Mouse (Mus musculus) stomach, postnatal 0 days (tissue): Measurements from ENCODE around the gene Trim63. TPM values are rescaled to one million over a fixed set of nuclear protein-coding genes. Genes with fewer than 3 reads are reported as not detected.
A peak's percentile ranks its signal among the peaks of the same experiment; 100 is the strongest.

Experiments
- ATAC-seq: fragments of 200-750 bp; cut with Nextera tagmentation; 2 replicates; pipeline ENCODE4 v1.8.0; 2017; ENCODE audit not compliant: low FRiP score, low TSS enrichment
- DNase-seq: peaks from one replicate; pipeline ENCODE4 v3.0.0-alpha.2; 2016; ENCODE audit warnings: low spot score
- H3K27ac ChIP-seq: fragments of 300-500 bp; sonication (generic); replicated peaks from 2 replicates; pipeline ENCODE4 v1.5.1; 2014; ENCODE audit warnings: mild to moderate bottlenecking, control low read depth
- H3K27me3 ChIP-seq: fragments of 300-500 bp; sonication (generic); 2 replicates; pipeline ENCODE4 v1.6.1; 2014; ENCODE audit warnings: low read length; ENCODE audit not compliant: control insufficient read depth, insufficient read depth
- H3K36me3 ChIP-seq: fragments of 300-500 bp; sonication (generic); 2 replicates; pipeline ENCODE4 v1.6.1; 2014; ENCODE audit warnings: low read length, mixed read lengths; ENCODE audit not compliant: control insufficient read depth, insufficient read depth
- H3K4me1 ChIP-seq: fragments of 300-500 bp; sonication (generic); replicated peaks from 2 replicates; pipeline ENCODE4 v1.6.1; 2014; ENCODE audit warnings: antibody characterized with exemption; ENCODE audit not compliant: control insufficient read depth, insufficient read depth
- H3K4me2 ChIP-seq: fragments of 300-500 bp; sonication (generic); replicated peaks from 2 replicates; pipeline ENCODE4 v1.6.1; 2014; ENCODE audit warnings: low read depth, mild to moderate bottlenecking, control low read depth, moderate library complexity
- H3K4me3 ChIP-seq: fragments of 300-500 bp; sonication (generic); 2 replicates; pipeline ENCODE4 v1.5.1; 2014; ENCODE audit warnings: low read depth, low read length, control low read depth
- H3K9ac ChIP-seq: fragments of 300-500 bp; sonication (generic); 2 replicates; pipeline ENCODE4 v1.6.1; 2014; ENCODE audit warnings: mild to moderate bottlenecking, low read length, control low read depth, mixed read lengths
- H3K9me3 ChIP-seq: fragments of 300-500 bp; sonication (generic); 2 replicates; pipeline ENCODE4 v1.6.1; 2016; ENCODE audit warnings: low read length; ENCODE audit not compliant: control insufficient read depth
- CTCF ChIP-seq: IDR thresholded peaks from 2 replicates; pipeline ENCODE4 v1.5.1; 2016; ENCODE audit warnings: antibody characterized with exemption, low read depth, mild to moderate bottlenecking, moderate library complexity
- EP300 ChIP-seq: optimal IDR thresholded peaks from 2 replicates; pipeline ENCODE3; 2016; ENCODE audit warnings: antibody characterized with exemption
- WGBS: fragments of 180-500 bp; shearing (Covaris S2); extraction: QIAGEN DNeasy Blood & Tissue Kit; methylation state at CpG from one replicate; pipeline ENCODE4 v1.1.7; 2014; 5-methylcytosine and 5-hydroxymethylcytosine counted together
- polyA plus RNA-seq: library from polyadenylated mRNA; unstranded; fragments of >200 nt; fragmentation: Nextera tagmentation; extraction: Ambion mirVana; gene quantifications from 2 replicates; pipeline ENCODE4 v1.2.1, GENCODE M21; 2015

Trim63 gene
- polyA plus RNA-seq, 1 experiment from 2014 or later = 0.13 TPM

DNA sequence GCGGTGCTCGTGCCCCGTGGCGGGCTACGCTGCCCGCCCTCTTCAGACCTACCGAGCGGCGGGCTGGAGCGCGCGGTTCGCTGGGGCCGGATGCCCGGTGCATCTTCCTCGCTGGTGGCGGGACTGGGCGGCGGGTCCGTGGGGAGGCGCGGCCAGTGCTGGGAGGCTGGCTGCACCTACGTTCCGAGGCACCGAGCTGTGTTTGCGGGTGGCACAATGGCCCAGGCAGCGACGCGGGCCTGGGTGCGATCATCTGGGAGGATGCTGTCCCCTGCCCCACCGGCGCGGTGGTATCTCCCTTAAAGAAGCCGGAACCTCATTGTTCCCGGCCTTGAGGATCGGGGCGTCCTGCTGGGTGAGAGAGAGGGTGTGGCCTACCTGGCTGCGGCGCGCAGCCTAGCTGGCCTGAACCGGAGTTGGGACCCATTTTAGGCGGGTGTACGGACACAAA is 27.3 kb upstream of the Trim63 start, which contains the start of gene Pdik1l:
Pdik1l (minus strand) TSS at position 321 of the 451 bp plus-strand sequence.
- TF ChIP-seq EP300 = no peak
- 0 out of 2 replicates have a peak, but pooled peaks have one; percentile 6 for TF ChIP-seq CTCF
- peak; percentile 85 for DNase-seq

DNA sequence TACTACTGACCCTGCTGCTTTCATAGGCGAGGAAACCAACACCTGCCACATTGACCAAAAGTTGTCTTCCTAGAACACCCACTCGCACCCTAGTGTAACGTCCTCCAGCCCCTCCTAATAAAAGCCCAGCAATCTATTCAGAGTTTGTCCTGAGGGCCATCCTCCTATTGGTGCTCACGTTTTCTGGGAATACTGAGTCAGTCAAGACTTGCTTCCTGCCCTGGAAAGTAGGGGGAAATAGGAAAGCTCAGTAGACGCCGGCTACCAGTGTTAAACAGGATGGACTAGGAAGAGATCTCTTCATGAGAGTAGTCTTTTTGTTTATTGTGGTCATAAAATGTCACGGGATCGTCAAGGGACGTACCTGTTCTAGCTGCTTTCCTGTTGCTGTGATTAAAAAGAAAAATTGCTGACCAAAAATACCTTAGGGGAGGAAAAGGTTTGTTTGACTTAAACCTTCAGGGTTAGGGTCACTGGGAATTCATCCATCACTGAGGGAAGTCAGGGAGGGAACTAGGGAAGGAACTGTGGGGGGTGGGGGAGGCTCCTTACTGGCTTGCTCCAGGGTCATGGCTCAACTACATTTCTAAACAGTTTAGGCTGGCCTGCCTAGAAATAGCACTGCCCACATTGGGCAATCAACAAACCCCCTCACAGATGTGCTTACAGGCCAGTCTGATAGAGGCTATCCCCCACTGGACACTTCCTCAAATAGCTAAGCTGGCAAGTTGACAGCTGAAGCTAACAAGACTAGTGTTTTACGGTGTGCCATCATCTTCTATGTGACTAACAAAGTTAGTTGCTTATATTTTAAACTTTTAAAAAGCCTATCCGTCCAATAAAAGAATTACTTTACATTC is 26.3 kb upstream of the Trim63 start:
- TF ChIP-seq EP300 (no peak), CTCF (no peak)
- peak overlapping the region; percentile 95; the same call in 1 of the 2 replicates for H3K4me3 ChIP-seq
- WGBS = 20% methylated on average over 11 of the region's 11 CpGs
- ATAC-seq (no peak), DNase-seq (no peak)
- peak overlapping the region; percentile 82 for H3K4me2 ChIP-seq
- H3K4me1 ChIP-seq = 0 out of 2 replicates have a peak, but pooled peaks cover 3% of the 10 kb centered on the region
- H3K9me3 ChIP-seq = no peaks in the 10 kb centered on the region
- no peak overlapping the region; the same call in 1 of the 2 replicates for H3K27ac ChIP-seq
- H3K36me3 ChIP-seq = no peaks in the 10 kb centered on the region
- no peaks in the 10 kb centered on the region for H3K27me3 ChIP-seq
- H3K9ac ChIP-seq = peak overlapping the region; percentile 97

More for the DNA sequence above, 27.3 kb upstream of the Trim63 start, which contains the start of gene Pdik1l:
- H3K27ac ChIP-seq = peak within 1 kb of the TSS; percentile 99
- no peaks in the 10 kb centered on the region for H3K36me3 ChIP-seq
- no peaks in the 10 kb centered on the region for H3K27me3 ChIP-seq
- peak within 1 kb of the TSS; percentile 96 for H3K4me2 ChIP-seq
- no peaks in the 10 kb centered on the region for H3K9me3 ChIP-seq
- H3K4me1 ChIP-seq = 0 out of 2 replicates have a peak, but pooled peaks cover 3% of the 10 kb centered on the region
- H3K9ac ChIP-seq = peak within 1 kb of the TSS; percentile 97
- ATAC-seq = peak; percentile 83
- H3K4me3 ChIP-seq = peak within 1 kb of the TSS; percentile 95
- under 1% methylated on average over 41 of the region's 43 CpGs for WGBS

DNA sequence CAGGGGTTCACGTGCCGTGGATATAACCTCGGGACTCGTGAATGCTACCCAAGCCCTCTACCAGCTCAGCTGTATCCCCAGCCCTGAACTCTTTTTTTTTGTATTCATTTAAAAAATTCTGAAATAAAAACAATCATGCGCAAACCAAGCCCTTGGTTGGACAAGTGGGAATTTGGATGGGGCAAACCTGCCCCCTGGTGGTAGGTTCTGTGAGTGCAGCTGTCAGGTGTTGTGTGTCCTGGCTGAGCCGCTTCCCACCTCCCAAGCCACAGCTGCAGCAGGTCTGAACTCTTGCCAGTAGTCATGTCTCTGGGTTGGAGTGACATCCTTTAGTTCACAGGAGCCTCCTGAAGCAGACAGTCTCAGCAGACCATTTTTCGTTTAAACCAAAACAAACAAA is 22.9 kb upstream of the Trim63 start:
- WGBS = 14% methylated on average over 7 of the region's 7 CpGs
- H3K27ac ChIP-seq = no peak overlapping the region
- 0 out of 2 replicates have a peak, but pooled peaks cover 3% of the 10 kb centered on the region for H3K4me1 ChIP-seq
- DNase-seq (peak; percentile 88), ATAC-seq (no peak)
- H3K9me3 ChIP-seq = no peaks in the 10 kb centered on the region
- no peaks in the 10 kb centered on the region for H3K27me3 ChIP-seq
- no peak overlapping the region for H3K4me2 ChIP-seq
- no peak overlapping the region for H3K4me3 ChIP-seq
- TF ChIP-seq CTCF (peak; percentile 95), EP300 (no peak)
- H3K36me3 ChIP-seq = no peaks in the 10 kb centered on the region
- H3K9ac ChIP-seq = no peak overlapping the region

DNA sequence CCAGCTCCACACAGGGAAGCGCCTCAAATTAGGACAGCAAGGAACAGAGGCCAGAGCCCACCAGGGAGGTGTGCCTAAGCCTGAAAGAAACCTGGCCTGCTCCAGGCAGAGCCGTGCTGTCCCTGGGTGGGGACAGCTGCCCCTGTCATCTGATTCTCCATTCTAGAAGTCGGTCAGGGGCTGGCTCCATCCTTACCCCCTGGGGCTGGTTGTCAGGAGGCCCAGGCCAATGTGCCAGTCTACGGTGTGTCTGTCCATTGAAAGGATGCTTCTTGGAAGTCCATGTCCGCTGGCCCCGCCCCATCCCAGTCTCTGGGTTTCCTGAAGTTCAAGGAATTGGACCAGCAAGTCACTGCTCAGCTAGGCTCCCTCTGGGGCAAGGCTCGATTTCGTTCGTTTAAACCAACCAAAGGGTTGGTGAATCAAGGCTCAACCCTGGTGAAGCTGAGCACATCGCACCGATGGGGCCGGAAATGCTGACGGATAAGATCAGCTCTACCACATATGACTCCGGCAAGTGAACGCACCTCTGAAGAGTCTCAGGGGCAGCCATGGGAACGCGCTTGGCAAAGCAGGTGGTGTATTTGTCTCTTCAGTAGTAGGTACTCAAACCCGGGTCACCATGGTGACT is 21.7 kb upstream of the Trim63 start:
- H3K4me2 ChIP-seq = no peak overlapping the region
- H3K36me3 ChIP-seq = no peaks in the 10 kb centered on the region
- H3K4me1 ChIP-seq = 0 out of 2 replicates have a peak, but pooled peaks cover 3% of the 10 kb centered on the region
- H3K4me3 ChIP-seq = no peak overlapping the region
- no peaks in the 10 kb centered on the region for H3K9me3 ChIP-seq
- no peak overlapping the region for H3K9ac ChIP-seq
- no peak overlapping the region for H3K27ac ChIP-seq
- DNase-seq (no peak), ATAC-seq (no peak)
- TF ChIP-seq EP300 (no peak), CTCF (no peak)
- no peaks in the 10 kb centered on the region for H3K27me3 ChIP-seq
- 69% methylated on average over 18 of the region's 18 CpGs for WGBS

DNA sequence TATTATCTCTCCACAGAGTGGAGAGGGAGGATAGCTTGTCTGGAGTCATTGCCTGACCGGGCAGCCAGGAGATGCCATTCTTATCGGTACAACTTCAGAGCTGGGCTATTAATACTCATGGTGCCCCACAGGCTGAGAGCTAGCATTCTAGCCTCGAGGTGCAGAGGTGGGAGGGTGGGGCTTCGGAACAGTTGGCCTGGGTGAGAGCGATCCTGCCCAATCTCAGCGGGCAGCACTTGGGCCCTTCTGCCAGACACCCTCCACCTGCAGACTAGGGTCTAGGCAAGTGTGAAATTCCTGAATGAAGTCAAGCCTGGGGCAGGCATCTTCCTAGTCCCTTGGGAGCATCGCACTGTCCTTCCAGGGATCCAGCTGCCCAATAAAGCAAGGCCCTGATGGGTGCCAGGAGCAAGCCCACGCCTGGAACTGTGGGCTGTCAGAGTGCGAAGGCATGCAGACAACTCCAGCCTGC is 21.2 kb upstream of the Trim63 start:
- H3K9me3 ChIP-seq = no peaks in the 10 kb centered on the region
- no peak overlapping the region for H3K4me3 ChIP-seq
- H3K27me3 ChIP-seq = no peaks in the 10 kb centered on the region
- no peak for ATAC-seq
- 0 out of 2 replicates have a peak, but pooled peaks cover 1% of the 10 kb centered on the region for H3K4me1 ChIP-seq
- H3K4me2 ChIP-seq = no peak overlapping the region
- H3K27ac ChIP-seq = no peak overlapping the region
- H3K36me3 ChIP-seq = no peaks in the 10 kb centered on the region
- 55% methylated on average over 9 of the region's 9 CpGs for WGBS
- no peak for DNase-seq
- H3K9ac ChIP-seq = no peak overlapping the region
- TF ChIP-seq CTCF = no peak
- no peak for TF ChIP-seq EP300
